Mouse (Mus musculus): ENCODE data around the gene Nbr1. TPM values are rescaled to one million over a fixed set of nuclear protein-coding genes. Genes with fewer than 3 reads are reported as not detected.
A peak's percentile ranks its signal among the peaks of the same experiment; 100 is the strongest.

Gene Nbr1
- polyA plus RNA-seq, 1 experiment: 33.0 TPM

DNA sequence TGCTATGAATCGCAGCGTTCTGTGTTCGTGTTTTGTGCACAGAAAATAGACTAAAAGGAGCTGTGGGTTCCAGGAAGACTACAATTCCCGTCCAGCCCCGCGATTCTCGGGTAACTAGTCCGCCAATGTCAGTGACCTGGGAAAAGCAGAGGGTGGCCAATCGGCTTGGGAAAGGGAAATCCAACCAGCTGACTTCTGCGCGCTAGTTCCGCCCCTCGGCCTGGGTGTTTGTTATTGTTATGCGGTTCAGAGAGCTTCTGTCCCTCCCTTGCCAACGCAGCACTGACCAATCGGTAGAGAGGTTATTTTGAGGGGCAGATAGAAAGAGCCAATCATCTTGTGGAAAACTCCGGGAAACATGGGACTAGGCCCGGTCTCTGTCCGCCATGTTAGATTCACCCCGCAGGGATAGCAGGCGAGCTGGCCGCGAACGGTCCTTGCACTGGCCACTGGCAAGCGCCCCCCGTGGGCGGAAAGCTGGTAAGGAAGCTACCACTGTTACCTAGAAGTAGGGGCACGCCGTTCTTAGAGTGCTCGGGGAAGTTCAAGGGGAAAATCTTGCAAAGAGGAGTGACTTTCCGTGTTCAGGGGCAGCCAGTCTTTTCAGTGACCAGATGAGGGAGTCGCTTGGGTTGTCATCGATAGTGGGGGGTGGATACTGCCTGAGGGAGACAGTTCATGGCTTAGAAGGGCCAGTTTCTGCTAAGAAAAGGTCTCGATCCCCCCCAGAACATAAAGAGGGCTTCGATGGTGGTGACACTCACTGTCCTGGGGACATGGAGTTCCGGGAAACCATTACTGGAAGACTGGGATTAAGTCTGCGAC, 739 bp downstream of the Nbr1 start:
- H3K36me3 ChIP-seq (ENCODE audit: control insufficient read depth, insufficient read depth): peaks cover 20% of the 10 kb centered on the region
- H3K27me3 ChIP-seq (ENCODE audit: control insufficient read depth, insufficient read depth, insufficient read length): no peaks in the 10 kb centered on the region
- TF ChIP-seq POLR2AphosphoS2 (IDR thresholded peaks at IDR 0.05; ENCODE audit: insufficient read length, low read depth) (peak; percentile 87), POLR2A (IDR thresholded peaks at IDR 0.05; ENCODE audit: insufficient read length, low read depth) (peak; percentile 85), USF1 (IDR thresholded peaks at IDR 0.05; ENCODE audit: low read depth) (peak; percentile 23), MAX (IDR thresholded peaks at IDR 0.05; ENCODE audit: low read depth) (no peak), TCF3 (IDR thresholded peaks at IDR 0.05; ENCODE audit: insufficient read length, low read depth) (no peak), E2F4 (IDR thresholded peaks at IDR 0.05; ENCODE audit: insufficient read depth) (no peak), CEBPB (IDR thresholded peaks at IDR 0.05; ENCODE audit: insufficient read depth, poor library complexity, severe bottlenecking) (no peak), MYOD1 (IDR thresholded peaks at IDR 0.05; ENCODE audit: control insufficient read depth in 1 of 3, insufficient read length in 2 of 3, low read depth in 2 of 3) (peak in 1 of 3 experiments; percentile 8)
- H3ac ChIP-seq (ENCODE audit: control insufficient read depth, insufficient read length): peak overlapping the region; percentile 48
- H3K4me3 ChIP-seq: peak overlapping the region; percentile 63
- peak overlapping the region; percentile 83 for H3K4me2 ChIP-seq (ENCODE audit: low read depth)
- H3K79me2 ChIP-seq (ENCODE audit: control insufficient read depth, insufficient read depth): peaks cover 43% of the 10 kb centered on the region

DNA sequence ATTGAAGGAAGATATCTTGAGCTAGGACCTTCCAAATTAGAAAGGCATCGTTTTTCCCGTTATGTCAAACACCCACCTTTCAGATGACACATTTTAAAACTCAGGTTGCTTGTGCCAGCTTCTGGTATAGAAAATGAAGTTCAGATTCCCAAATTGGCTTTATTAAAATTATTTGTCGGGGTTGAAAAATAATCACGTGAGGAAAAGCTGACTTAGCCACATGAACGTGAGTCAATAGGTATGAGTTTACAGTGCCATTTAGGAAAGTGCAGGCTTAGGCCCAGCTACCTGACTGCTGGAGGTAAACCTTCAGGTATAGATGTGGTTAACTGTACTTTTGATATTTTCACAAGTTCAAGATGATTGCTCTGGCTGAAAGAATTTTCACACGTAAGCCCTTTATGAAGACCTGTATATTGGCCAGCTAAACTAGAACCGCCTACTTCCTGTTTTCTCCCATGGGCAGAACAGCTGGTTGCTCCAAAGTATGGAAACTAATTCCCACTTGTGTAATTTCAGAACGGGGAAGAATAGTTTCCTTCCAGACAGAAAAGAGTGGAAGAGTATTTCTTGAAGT, 1.5 kb downstream of the Nbr1 start:
- Histone ChIP-seq H3K27me3 (ENCODE audit: control insufficient read depth, insufficient read depth, insufficient read length) (no peaks in the 10 kb centered on the region), H3K4me3 (peak overlapping the region; percentile 63), H3K4me2 (ENCODE audit: low read depth) (peak overlapping the region; percentile 83), H3K79me2 (ENCODE audit: control insufficient read depth, insufficient read depth) (peaks cover 43% of the 10 kb centered on the region), H3ac (ENCODE audit: control insufficient read depth, insufficient read length) (no peak overlapping the region), H3K36me3 (ENCODE audit: control insufficient read depth, insufficient read depth) (peaks cover 21% of the 10 kb centered on the region)
- peak in 1 of 3 experiments; percentile 23 for TF ChIP-seq MYOD1 (IDR thresholded peaks at IDR 0.05; ENCODE audit: control insufficient read depth in 1 of 3, insufficient read length in 2 of 3, low read depth in 2 of 3)
- no peak for TF ChIP-seq USF1 (IDR thresholded peaks at IDR 0.05; ENCODE audit: low read depth)
- no peak for TF ChIP-seq E2F4 (IDR thresholded peaks at IDR 0.05; ENCODE audit: insufficient read depth)

DNA sequence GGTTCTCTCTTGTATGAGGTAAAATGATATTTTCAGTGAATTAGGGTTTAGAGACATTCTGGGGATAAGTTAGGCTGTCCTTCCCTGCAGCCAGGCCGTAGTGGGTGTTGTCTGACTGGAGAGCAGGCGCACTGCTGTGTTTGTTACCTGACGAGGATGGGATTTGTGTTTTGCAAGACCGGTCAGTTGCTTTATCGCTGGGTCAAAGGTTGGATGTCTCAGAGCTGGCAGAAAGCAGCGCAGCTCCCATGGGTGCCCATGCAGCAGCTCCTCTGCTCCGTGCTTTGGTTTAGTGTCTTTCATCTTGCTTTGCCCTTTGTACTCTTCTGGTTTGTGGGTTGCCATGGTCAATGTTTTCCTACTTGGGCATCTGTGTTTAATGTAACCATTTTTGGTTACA, 4.6 kb downstream of the Nbr1 start:
- TF ChIP-seq TCF12 (IDR thresholded peaks at IDR 0.05; ENCODE audit: insufficient read depth, poor library complexity, severe bottlenecking) (no peak), POLR2AphosphoS2 (IDR thresholded peaks at IDR 0.05; ENCODE audit: insufficient read length, low read depth) (no peak), USF1 (IDR thresholded peaks at IDR 0.05; ENCODE audit: low read depth) (no peak), TCF3 (IDR thresholded peaks at IDR 0.05; ENCODE audit: insufficient read length, low read depth) (no peak), CEBPB (IDR thresholded peaks at IDR 0.05; ENCODE audit: insufficient read depth, poor library complexity, severe bottlenecking) (no peak), POLR2A (IDR thresholded peaks at IDR 0.05; ENCODE audit: insufficient read length, low read depth) (no peak), REST (IDR thresholded peaks at IDR 0.05; ENCODE audit: insufficient read depth, insufficient read length) (no peak), E2F4 (IDR thresholded peaks at IDR 0.05; ENCODE audit: insufficient read depth) (no peak), SRF (IDR thresholded peaks at IDR 0.05; ENCODE audit: control insufficient read depth, insufficient read length, low read depth) (no peak), MYOG (IDR thresholded peaks at IDR 0.05; ENCODE audit: control insufficient read depth in 1 of 3, insufficient read depth in 1 of 3, insufficient read length in 2 of 3, low read depth in 2 of 3) (no peak), MAX (IDR thresholded peaks at IDR 0.05; ENCODE audit: low read depth) (no peak), MYOD1 (IDR thresholded peaks at IDR 0.05; ENCODE audit: control insufficient read depth in 1 of 3, insufficient read length in 2 of 3, low read depth in 2 of 3) (no peak)
- no peak overlapping the region for H3ac ChIP-seq (ENCODE audit: control insufficient read depth, insufficient read length)

DNA sequence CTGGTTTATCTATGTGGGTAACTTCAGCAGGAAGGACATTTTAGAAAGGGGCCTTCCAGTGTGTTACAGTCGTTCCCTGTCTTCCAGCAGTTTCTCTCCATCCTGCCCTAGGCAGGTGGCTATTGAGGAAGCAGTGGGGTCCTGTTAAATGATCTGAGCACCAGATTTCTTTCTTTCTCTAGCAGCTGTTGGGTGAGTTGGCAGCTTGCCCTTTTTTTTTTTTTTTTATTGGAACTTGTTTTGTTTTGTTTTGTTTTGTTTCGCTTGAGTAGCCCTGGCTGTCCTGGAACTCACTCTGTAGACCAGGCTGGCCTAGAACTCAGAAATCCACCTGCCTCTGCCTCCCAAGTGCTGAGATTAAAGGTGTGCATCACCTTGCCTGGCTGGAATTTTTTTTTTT, 5.0 kb downstream of the Nbr1 start:
- Histone ChIP-seq H3K27me3 (ENCODE audit: control insufficient read depth, insufficient read depth, insufficient read length) (no peaks in the 10 kb centered on the region), H3ac (ENCODE audit: control insufficient read depth, insufficient read length) (no peak overlapping the region), H3K36me3 (ENCODE audit: control insufficient read depth, insufficient read depth) (peaks cover 40% of the 10 kb centered on the region), H3K4me3 (no peak overlapping the region), H3K79me2 (ENCODE audit: control insufficient read depth, insufficient read depth) (peaks cover 33% of the 10 kb centered on the region), H3K4me2 (ENCODE audit: low read depth) (no peak overlapping the region)
- TF ChIP-seq MAX (IDR thresholded peaks at IDR 0.05; ENCODE audit: low read depth) (no peak), TCF3 (IDR thresholded peaks at IDR 0.05; ENCODE audit: insufficient read length, low read depth) (no peak), REST (IDR thresholded peaks at IDR 0.05; ENCODE audit: insufficient read depth, insufficient read length) (no peak), MYOG (IDR thresholded peaks at IDR 0.05; ENCODE audit: control insufficient read depth in 1 of 3, insufficient read depth in 1 of 3, insufficient read length in 2 of 3, low read depth in 2 of 3) (no peak), MYOD1 (IDR thresholded peaks at IDR 0.05; ENCODE audit: control insufficient read depth in 1 of 3, insufficient read length in 2 of 3, low read depth in 2 of 3) (no peak), USF1 (IDR thresholded peaks at IDR 0.05; ENCODE audit: low read depth) (no peak), POLR2A (IDR thresholded peaks at IDR 0.05; ENCODE audit: insufficient read length, low read depth) (no peak), POLR2AphosphoS2 (IDR thresholded peaks at IDR 0.05; ENCODE audit: insufficient read length, low read depth) (no peak), CEBPB (IDR thresholded peaks at IDR 0.05; ENCODE audit: insufficient read depth, poor library complexity, severe bottlenecking) (no peak), SRF (IDR thresholded peaks at IDR 0.05; ENCODE audit: control insufficient read depth, insufficient read length, low read depth) (no peak), TCF12 (IDR thresholded peaks at IDR 0.05; ENCODE audit: insufficient read depth, poor library complexity, severe bottlenecking) (no peak), E2F4 (IDR thresholded peaks at IDR 0.05; ENCODE audit: insufficient read depth) (no peak)

More for the DNA sequence above, 4.6 kb downstream of the Nbr1 start:
- H3K36me3 ChIP-seq (ENCODE audit: control insufficient read depth, insufficient read depth): peaks cover 38% of the 10 kb centered on the region
- no peak overlapping the region for H3K4me3 ChIP-seq
- peaks cover 33% of the 10 kb centered on the region for H3K79me2 ChIP-seq (ENCODE audit: control insufficient read depth, insufficient read depth)
- no peaks in the 10 kb centered on the region for H3K27me3 ChIP-seq (ENCODE audit: control insufficient read depth, insufficient read depth, insufficient read length)
- H3K4me2 ChIP-seq (ENCODE audit: low read depth): no peak overlapping the region
